In the genomic region with DNA sequence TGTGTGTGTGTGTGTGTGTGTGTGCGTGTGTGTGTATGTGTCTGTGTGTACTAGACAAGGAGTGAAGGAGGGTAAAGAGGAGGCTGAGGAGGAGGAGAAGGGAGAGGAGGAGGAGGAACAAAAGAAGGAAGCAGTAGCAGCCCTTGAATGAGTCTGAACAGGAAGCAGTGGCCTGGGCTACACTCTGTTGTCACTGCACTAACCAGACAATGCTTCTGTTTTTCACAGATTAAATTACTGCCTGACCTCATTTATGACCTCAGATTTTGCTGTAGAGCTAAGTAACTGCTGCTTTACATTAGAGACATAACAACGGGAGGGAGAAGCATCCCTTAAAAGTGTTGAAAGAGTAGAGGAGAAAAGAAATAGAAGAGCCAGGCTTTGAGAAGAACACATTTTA, we compare ENCODE assay signal across 27 mouse cellular contexts. TPM values are rescaled to one million over a fixed set of nuclear protein-coding genes. Genes with fewer than 3 reads are reported as not detected.
DNase-seq lines count a peak whose midpoint lies in the region; ATAC-seq and TF ChIP-seq lines count a peak whose summit lies in the region.
"Had no signal": no experiment of that assay in that cellular context is flagged by ENCODE, and none has a peak within 500 bp of the region (broad histone marks: within the 10 kb centered on the region; RNA-seq: fewer than 3 reads in every experiment).

No protein-coding gene starts in this region.

- no peaks in the 10 kb centered on the region for H3K9me3 ChIP-seq in hindbrain, embryonic 15.5 days
- H3K9me3 ChIP-seq in hindbrain, embryonic 13.5 days = no peaks in the 10 kb centered on the region
- no peaks in the 10 kb centered on the region for H3K9me3 ChIP-seq in midbrain, postnatal 0 days (ENCODE audit: low read length)
- H3K9me3 ChIP-seq in midbrain, embryonic 15.5 days = no peaks in the 10 kb centered on the region
- H3K9me3 ChIP-seq: embryonic facial prominence, embryonic 13.5 days; forebrain, embryonic 13.5 days; limb, embryonic 13.5 days; liver, embryonic 12.5 days; midbrain, embryonic 13.5 days had no signal

- no peak overlapping the region for H3K27ac ChIP-seq in hindbrain, embryonic 15.5 days (replicated peaks)
- H3K27ac ChIP-seq in hindbrain, embryonic 13.5 days = no peak overlapping the region
- H3K27ac ChIP-seq in midbrain, postnatal 0 days (ENCODE audit: low read depth, low read length) = no peak overlapping the region
- H3K27ac ChIP-seq in midbrain, embryonic 15.5 days = no peak overlapping the region
- H3K27ac ChIP-seq: embryonic facial prominence, embryonic 13.5 days; forebrain, embryonic 13.5 days; gastrocnemius, adult 2 months; layer of hippocampus, adult 2 months; limb, embryonic 13.5 days; liver, embryonic 12.5 days; midbrain, embryonic 13.5 days; stomach, postnatal 0 days had no signal

- no peaks in the 10 kb centered on the region for H3K36me3 ChIP-seq in hindbrain, embryonic 15.5 days
- no peaks in the 10 kb centered on the region for H3K36me3 ChIP-seq in hindbrain, embryonic 13.5 days
- no peaks in the 10 kb centered on the region for H3K36me3 ChIP-seq in midbrain, postnatal 0 days (ENCODE audit: insufficient read depth, low read length)
- no peaks in the 10 kb centered on the region for H3K36me3 ChIP-seq in midbrain, embryonic 15.5 days (replicated peaks)
- H3K36me3 ChIP-seq: embryonic facial prominence, embryonic 13.5 days; limb, embryonic 13.5 days; liver, embryonic 12.5 days; midbrain, embryonic 13.5 days had no signal

- TF ChIP-seq CTCF in midbrain, postnatal 0 days (IDR thresholded peaks at IDR 0.05) = no peak

- H3K9ac ChIP-seq in hindbrain, embryonic 15.5 days = no peak overlapping the region
- H3K9ac ChIP-seq in hindbrain, embryonic 13.5 days = no peak overlapping the region
- no peak overlapping the region for H3K9ac ChIP-seq in midbrain, postnatal 0 days (replicated peaks; ENCODE audit: low read length, poor library complexity, severe bottlenecking)
- H3K9ac ChIP-seq in midbrain, embryonic 15.5 days = no peak overlapping the region
- H3K9ac ChIP-seq: embryonic facial prominence, embryonic 13.5 days; forebrain, embryonic 13.5 days; limb, embryonic 13.5 days; liver, embryonic 12.5 days; midbrain, embryonic 13.5 days had no signal

- H3K27me3 ChIP-seq in hindbrain, embryonic 15.5 days = peaks cover 14% of the 10 kb centered on the region; the same call in 1 of the 2 replicates
- H3K27me3 ChIP-seq in hindbrain, embryonic 13.5 days = peaks cover 53% of the 10 kb centered on the region
- H3K27me3 ChIP-seq in midbrain, postnatal 0 days (ENCODE audit: insufficient read depth, low read length) = no peaks in the 10 kb centered on the region
- peaks cover 33% of the 10 kb centered on the region for H3K27me3 ChIP-seq in midbrain, embryonic 15.5 days (replicated peaks)

- H3K4me2 ChIP-seq in hindbrain, embryonic 15.5 days = peak overlapping the region; percentile 35
- no peak overlapping the region for H3K4me2 ChIP-seq in hindbrain, embryonic 13.5 days
- peak overlapping the region; percentile 28; the same call in 1 of the 2 replicates for H3K4me2 ChIP-seq in midbrain, postnatal 0 days (ENCODE audit: low read depth, low read length, poor library complexity, severe bottlenecking)
- no peak overlapping the region for H3K4me2 ChIP-seq in midbrain, embryonic 15.5 days
- H3K4me2 ChIP-seq: forebrain, embryonic 13.5 days; limb, embryonic 13.5 days; liver, embryonic 12.5 days; midbrain, embryonic 13.5 days had no signal

- DNase-seq in midbrain, postnatal 0 days (ENCODE audit: low spot score) = no peak
- peak; percentile 29 for DNase-seq in embryo, embryonic 10.5 days (ENCODE audit: low spot score)
- no peak for DNase-seq in layer of hippocampus, postnatal 10 days (ENCODE audit: low spot score in 2 of 2)
- no peak for DNase-seq in thymus, postnatal 0 days (ENCODE audit: low spot score)
- DNase-seq: adrenal gland, postnatal 14 days; B cell, adult 2 months; cerebellum, adult 2 months; cerebellum, postnatal 25 days; gastrocnemius, adult 2 months; kidney, adult 8-10 months; kidney, postnatal 14 days; lung, adult 2 months; right cerebral cortex, postnatal 14 days; thymus, adult 2 months had no signal

- peaks cover 35% of the 10 kb centered on the region for H3K4me1 ChIP-seq in hindbrain, embryonic 15.5 days (replicated peaks)
- H3K4me1 ChIP-seq in hindbrain, embryonic 13.5 days (replicated peaks) = peaks cover 37% of the 10 kb centered on the region
- H3K4me1 ChIP-seq in midbrain, postnatal 0 days (ENCODE audit: insufficient read depth, low read length) = peaks cover 4% of the 10 kb centered on the region
- peaks cover 33% of the 10 kb centered on the region for H3K4me1 ChIP-seq in midbrain, embryonic 15.5 days

- no peak overlapping the region for H3K4me3 ChIP-seq in hindbrain, embryonic 15.5 days
- H3K4me3 ChIP-seq in hindbrain, embryonic 13.5 days = no peak overlapping the region
- no peak overlapping the region for H3K4me3 ChIP-seq in midbrain, postnatal 0 days (ENCODE audit: low read depth, low read length)
- H3K4me3 ChIP-seq in midbrain, embryonic 15.5 days = no peak overlapping the region
- H3K4me3 ChIP-seq: embryonic facial prominence, embryonic 13.5 days; forebrain, embryonic 13.5 days; gastrocnemius, adult 2 months; layer of hippocampus, adult 2 months; limb, embryonic 13.5 days; liver, embryonic 12.5 days; megakaryocyte, embryonic 14.5 days; midbrain, embryonic 13.5 days had no signal

- 49% methylated on average over 2 of the region's 2 CpGs for WGBS in hindbrain, embryonic 15.5 days
- WGBS in hindbrain, embryonic 13.5 days = 46% methylated on average over 2 of the region's 2 CpGs
- 69% methylated on average over 2 of the region's 2 CpGs for WGBS in midbrain, postnatal 0 days
- 61% methylated on average over 2 of the region's 2 CpGs for WGBS in midbrain, embryonic 15.5 days

- no peak for ATAC-seq in hindbrain, embryonic 15.5 days (ENCODE audit: low FRiP score, low read depth)
- ATAC-seq in hindbrain, embryonic 13.5 days (ENCODE audit: low FRiP score) = no peak
- no peak for ATAC-seq in midbrain, postnatal 0 days (ENCODE audit: low FRiP score)
- no peak for ATAC-seq in midbrain, embryonic 15.5 days (replicated peaks)
- ATAC-seq: forebrain, embryonic 13.5 days; liver, embryonic 12.5 days; midbrain, embryonic 13.5 days had no signal

RNA-seq across cellular contexts. Expression of a gene that starts 4.6 kb away (rescaled TPM):
- 18.7 and 20.4 TPM in 2 replicates for polyA plus RNA-seq in hindbrain, embryonic 15.5 days (2015; fragmentation: Nextera tagmentation; extraction: Ambion mirVana)
- polyA plus RNA-seq in hindbrain, embryonic 13.5 days (2015; fragmentation: Nextera tagmentation; extraction: Ambion mirVana) = 7.0 and 7.9 TPM in 2 replicates
- 39.9 and 49.7 TPM in 2 replicates for total RNA-seq in midbrain, postnatal 0 days (2014; rRNA removed)
- polyA plus RNA-seq in midbrain, postnatal 0 days (2015; fragmentation: Nextera tagmentation; extraction: Ambion mirVana) = 13.4 and 17.3 TPM in 2 replicates
- 12.5 and 12.6 TPM in 2 replicates for polyA plus RNA-seq in midbrain, embryonic 15.5 days (2015; fragmentation: Nextera tagmentation; extraction: Ambion mirVana)
- 10 to 100 TPM; 45.5 to 48.6 TPM for total RNA-seq in layer of hippocampus, postnatal 10 days (2021)
- not detected in 2 replicates for polyA plus RNA-seq in thymus, postnatal 0 days (2015; fragmentation: Nextera tagmentation; extraction: Ambion mirVana)
- total RNA-seq: adrenal gland, postnatal 14 days; gastrocnemius, adult 2 months; heart, postnatal 25 days had no signal
- polyA plus RNA-seq: heart, embryonic 14.5 days; liver, embryonic 12.5 days had no signal

RNA-seq across cellular contexts. Expression of a gene that starts 52.9 kb away (rescaled TPM):
- polyA plus RNA-seq in hindbrain, embryonic 15.5 days (2015; fragmentation: Nextera tagmentation; extraction: Ambion mirVana) = 6.9 and 7.4 TPM in 2 replicates
- polyA plus RNA-seq in hindbrain, embryonic 13.5 days (2015; fragmentation: Nextera tagmentation; extraction: Ambion mirVana) = 7.5 and 7.6 TPM in 2 replicates
- total RNA-seq in midbrain, postnatal 0 days (2014; rRNA removed) = 6.0 and 8.7 TPM in 2 replicates
- 6.5 TPM in 2 replicates for polyA plus RNA-seq in midbrain, postnatal 0 days (2015; fragmentation: Nextera tagmentation; extraction: Ambion mirVana)
- polyA plus RNA-seq in midbrain, embryonic 15.5 days (2015; fragmentation: Nextera tagmentation; extraction: Ambion mirVana) = 5.6 and 6.2 TPM in 2 replicates
- total RNA-seq in layer of hippocampus, postnatal 10 days (2021) = 1 to 10 TPM; 3.3 to 4.1 TPM
- polyA plus RNA-seq in thymus, postnatal 0 days (2015; fragmentation: Nextera tagmentation; extraction: Ambion mirVana) = 4.6 and 5.0 TPM in 2 replicates

Comparison
In these comparisons a context has a peak if more than half of its experiments do, and no peak if none do; other contexts are left out.
1. H3K4me2 ChIP-seq: peak in hindbrain, embryonic 15.5 days (single experiment) and midbrain, postnatal 0 days (single experiment); none in hindbrain, embryonic 13.5 days (single experiment) and midbrain, embryonic 15.5 days (single experiment).